Mouse (Mus musculus): Measurements from ENCODE around the gene Psrc1.

GRCm38 (mm10) chr3:108363626-108364025 is 20.0 kb upstream of the Psrc1 start:
- no peak for TF ChIP-seq HCFC1 (IDR thresholded peaks at IDR 0.05; ENCODE audit: borderline replicate concordance, insufficient read depth, low read length)
- TF ChIP-seq ZNF384 (IDR thresholded peaks at IDR 0.05; ENCODE audit: low read depth, low read length), result no peak
- no peak for TF ChIP-seq MAFK (IDR thresholded peaks at IDR 0.05; ENCODE audit: insufficient read depth, low read depth, low read length)
- TF ChIP-seq ZC3H11A (IDR thresholded peaks at IDR 0.05; ENCODE audit: borderline replicate concordance, low read depth, low read length), result no peak

All from ES-E14 (cell line).